In genomic region chr12:54017949-54018348, GRCm38 (mm10) we compare ENCODE assay signal across 24 mouse cellular contexts.
DNase-seq lines count a peak whose midpoint lies in the region; ATAC-seq and TF ChIP-seq lines count a peak whose summit lies in the region.
"Had no signal": no experiment of that assay in that cellular context is flagged by ENCODE, and none has a peak within 500 bp of the region (broad histone marks: within the 10 kb centered on the region; RNA-seq: fewer than 3 reads in every experiment).

No protein-coding gene starts in this region.

- H3K27me3 ChIP-seq in heart, embryonic 10.5 days (ENCODE audit: insufficient read depth, poor library complexity, severe bottlenecking) = no peaks in the 10 kb centered on the region
- H3K27me3 ChIP-seq in midbrain, embryonic 10.5 days (ENCODE audit: low read depth, poor library complexity, severe bottlenecking) = no peaks in the 10 kb centered on the region
- no peaks in the 10 kb centered on the region for H3K27me3 ChIP-seq in midbrain, embryonic 14.5 days (ENCODE audit: control insufficient read depth, insufficient read depth, low read length)
- H3K27me3 ChIP-seq in CH12.LX (replicated peaks) = no peaks in the 10 kb centered on the region
- H3K27me3 ChIP-seq: embryonic facial prominence, embryonic 12.5 days; forebrain, embryonic 13.5 days; forebrain, embryonic 15.5 days; Patski had no signal

- in situ Hi-C loops in CH12.LX (cut with MboI; ENCODE audit: low pct_ligation_motif_present, low pct_unique_long_range_greater_than_20kb, low sequenced_read_pairs) = no loop called here

- no peaks in the 10 kb centered on the region for H3K79me2 ChIP-seq in CH12.LX (replicated peaks; ENCODE audit: control insufficient read depth, extremely low read depth, insufficient read depth, poor library complexity, severe bottlenecking)

- dilution Hi-C loops in CH12.LX (cut with MboI; ENCODE audit: extremely low pct_ligation_motif_present, extremely low pct_unique_long_range_greater_than_20kb, low sequenced_read_pairs) = no loop called here

- no peaks in the 10 kb centered on the region for H3K9me3 ChIP-seq in heart, embryonic 10.5 days
- H3K9me3 ChIP-seq in midbrain, embryonic 10.5 days (replicated peaks) = no peaks in the 10 kb centered on the region
- no peaks in the 10 kb centered on the region for H3K9me3 ChIP-seq in midbrain, embryonic 14.5 days (ENCODE audit: control insufficient read depth, low read length)
- H3K9me3 ChIP-seq in CH12.LX (replicated peaks; ENCODE audit: low read length) = no peaks in the 10 kb centered on the region
- H3K9me3 ChIP-seq: embryonic facial prominence, embryonic 10.5 days; embryonic facial prominence, embryonic 12.5 days; forebrain, embryonic 13.5 days; forebrain, embryonic 15.5 days had no signal

- no peaks in the 10 kb centered on the region for H3K36me3 ChIP-seq in heart, embryonic 10.5 days
- no peaks in the 10 kb centered on the region for H3K36me3 ChIP-seq in midbrain, embryonic 10.5 days
- H3K36me3 ChIP-seq in midbrain, embryonic 14.5 days (ENCODE audit: control insufficient read depth, insufficient read depth, low read length) = no peaks in the 10 kb centered on the region
- H3K36me3 ChIP-seq in CH12.LX (replicated peaks in 1 of 2; ENCODE audit: control insufficient read depth in 1 of 2, insufficient read depth in 1 of 2, low read length in 1 of 2) = no peaks in the 10 kb centered on the region
- H3K36me3 ChIP-seq: embryonic facial prominence, embryonic 10.5 days; embryonic facial prominence, embryonic 12.5 days; forebrain, embryonic 15.5 days; G1E had no signal

- no peak for TF ChIP-seq POLR2A in CH12.LX (IDR thresholded peaks at IDR 0.05; ENCODE audit: low read depth, low read length)

- 0 out of 2 replicates have a peak, but pooled peaks cover 2% of the 10 kb centered on the region for H3K4me1 ChIP-seq in heart, embryonic 10.5 days
- H3K4me1 ChIP-seq in midbrain, embryonic 10.5 days = peaks cover 14% of the 10 kb centered on the region
- H3K4me1 ChIP-seq in midbrain, embryonic 14.5 days (ENCODE audit: control insufficient read depth, insufficient read depth, low read length) = no peaks in the 10 kb centered on the region
- peaks cover 3 to 6% of the 10 kb centered on the region in 2 experiments; a peak in 2 of 4 replicates for H3K4me1 ChIP-seq in CH12.LX (ENCODE audit: control insufficient read depth in 1 of 2, insufficient read depth in 2 of 2)
- H3K4me1 ChIP-seq: embryonic facial prominence, embryonic 12.5 days; forebrain, embryonic 13.5 days had no signal

- H3K4me2 ChIP-seq in midbrain, embryonic 14.5 days (ENCODE audit: low read length) = no peak overlapping the region
- H3K4me2 ChIP-seq in CH12.LX (ENCODE audit: insufficient read depth, low read depth, poor library complexity, severe bottlenecking) = no peak overlapping the region
- H3K4me2 ChIP-seq: embryonic facial prominence, embryonic 12.5 days; forebrain, embryonic 13.5 days; forebrain, embryonic 15.5 days had no signal

- no peak for ATAC-seq in midbrain, embryonic 14.5 days (ENCODE audit: low FRiP score, low TSS enrichment)
- ATAC-seq: activated CD4-positive, CD25-positive, alpha-beta regulatory T cell, adult 4 months; forebrain, embryonic 13.5 days; forebrain, embryonic 15.5 days; Patski had no signal

- WGBS in heart, embryonic 10.5 days = 88% methylated on average over 8 of the region's 8 CpGs
- 61% methylated on average over 8 of the region's 8 CpGs for WGBS in midbrain, embryonic 10.5 days
- 27% methylated on average over 8 of the region's 8 CpGs for WGBS in midbrain, embryonic 14.5 days

- TF ChIP-seq EP300 in CH12.LX (IDR thresholded peaks at IDR 0.05; ENCODE audit: low read length) = no peak

- no peak overlapping the region for H3K4me3 ChIP-seq in heart, embryonic 10.5 days
- H3K4me3 ChIP-seq in midbrain, embryonic 10.5 days = no peak overlapping the region
- no peak overlapping the region for H3K4me3 ChIP-seq in midbrain, embryonic 14.5 days (replicated peaks; ENCODE audit: low read depth, low read length)
- H3K4me3 ChIP-seq in CH12.LX (replicated peaks in 1 of 3; ENCODE audit: low read depth in 2 of 3, low read length in 2 of 3, poor library complexity in 1 of 3) = no peak overlapping the region
- H3K4me3 ChIP-seq: embryonic facial prominence, embryonic 10.5 days; embryonic facial prominence, embryonic 12.5 days; forebrain, embryonic 13.5 days; forebrain, embryonic 15.5 days had no signal

- peak; percentile 61 for DNase-seq in heart, embryonic 10.5 days (ENCODE audit: low spot score)
- DNase-seq in heart, adult 11 months = no peak
- DNase-seq in midbrain, embryonic 10.5 days (ENCODE audit: low spot score) = no peak
- DNase-seq in midbrain, embryonic 14.5 days = no peak
- DNase-seq in CH12.LX (ENCODE audit: extremely low read depth) = no peak
- DNase-seq in brain, adult 2 months (ENCODE audit: low read depth, low spot score) = peak; percentile 65
- no peak for DNase-seq in ovary, postnatal 14 days (ENCODE audit: low spot score)
- DNase-seq in kidney, adult 8-10 months = no peak
- DNase-seq: adrenal gland, adult 8-10 months; adrenal gland, postnatal 14 days; adrenal gland, postnatal 36 days; cerebellum, adult 11 months; cerebellum, adult 2 months; cerebellum, adult 9-10 months; cerebellum, postnatal 10 days; cerebellum, postnatal 25 days; forebrain, postnatal 0 days had no signal

- TF ChIP-seq CTCF in CH12.LX (conservative IDR thresholded peaks at IDR 0.05 in 1 of 2, IDR thresholded peaks at IDR 0.05 in 1 of 2; ENCODE audit: low read depth in 2 of 2, low read length in 2 of 2) = no peak

- H3K9ac ChIP-seq in midbrain, embryonic 14.5 days (replicated peaks; ENCODE audit: low read length) = no peak overlapping the region
- no peak overlapping the region for H3K9ac ChIP-seq in CH12.LX (ENCODE audit: insufficient read depth, low read depth)
- H3K9ac ChIP-seq: embryonic facial prominence, embryonic 12.5 days; forebrain, embryonic 13.5 days; forebrain, embryonic 15.5 days; forebrain, postnatal 0 days had no signal

- no peak for TF ChIP-seq RAD21 in CH12.LX (IDR thresholded peaks at IDR 0.05; ENCODE audit: low read depth, low read length)

- H3K27ac ChIP-seq in heart, embryonic 10.5 days = no peak overlapping the region
- H3K27ac ChIP-seq in midbrain, embryonic 10.5 days (replicated peaks) = 0 out of 2 replicates have a peak overlapping the region, but pooled peaks have one; percentile 9
- H3K27ac ChIP-seq in midbrain, embryonic 14.5 days (replicated peaks; ENCODE audit: low read depth, low read length) = no peak overlapping the region
- H3K27ac ChIP-seq in CH12.LX (ENCODE audit: insufficient read depth, low read depth) = no peak overlapping the region
- H3K27ac ChIP-seq: embryonic facial prominence, embryonic 10.5 days; embryonic facial prominence, embryonic 12.5 days; forebrain, embryonic 13.5 days; forebrain, embryonic 15.5 days had no signal

TF ChIP-seq in CH12.LX, 34 proteins besides CTCF, POLR2A, EP300 and RAD21:
- no peak for TF ChIP-seq NRF1 (IDR thresholded peaks at IDR 0.05; ENCODE audit: low read depth, low read length)
- TF ChIP-seq BHLHE40 (IDR thresholded peaks at IDR 0.05; ENCODE audit: low read depth, low read length) = 0 out of 2 replicates have a peak, but pooled peaks have one; percentile 15
- no peak for TF ChIP-seq JUND (conservative IDR thresholded peaks at IDR 0.05; ENCODE audit: low read depth, low read length)
- TF ChIP-seq ELF1 (IDR thresholded peaks at IDR 0.05; ENCODE audit: low read depth, low read length) = no peak
- peak; percentile 43; the same call in 1 of the 2 replicates for TF ChIP-seq USF1 (IDR thresholded peaks at IDR 0.05; ENCODE audit: low read depth, low read length)
- TF ChIP-seq USF2 (conservative IDR thresholded peaks at IDR 0.05; ENCODE audit: low read depth, low read length) = peak; percentile 52
TF ChIP-seq in CH12.LX: peak in this region for 3.

Comparison
In these comparisons a context has a peak if more than half of its experiments do, and no peak if none do; other contexts are left out.
1. DNase-seq: peak in heart, embryonic 10.5 days (single experiment) and brain, adult 2 months (single experiment); none in heart, adult 11 months (single experiment), midbrain, embryonic 10.5 days (single experiment), midbrain, embryonic 14.5 days (single experiment), CH12.LX (single experiment), ovary, postnatal 14 days (single experiment) and kidney, adult 8-10 months (0 of 2).